Mouse (Mus musculus) Patski (cell line): ENCODE measurements around the gene 1700025G04Rik. TPM values are rescaled to one million over a fixed set of nuclear protein-coding genes. Genes with fewer than 3 reads are reported as not detected.
A peak's percentile ranks its signal among the peaks of the same experiment; 100 is the strongest.

Experiments used
- ATAC-seq: fragments of 100-300 bp; one replicate; pipeline ENCODE4 v1.8.0; 2021
- CTCF ChIA-PET: fragments of 350-600 bp; sonication (Branson Sonifier 250); formaldehyde crosslinking; loops from one replicate; lab custom pipeline; 2022; ENCODE audit warnings: inconsistent platforms; lab: Charles Lee
- POLR2A ChIA-PET: fragments of 350-600 bp; sonication (Branson Sonifier 250); formaldehyde crosslinking; loops from one replicate; lab custom pipeline; 2022; ENCODE audit warnings: antibody characterized with exemption, inconsistent platforms; lab: Charles Lee
- DNase-seq: peaks from one replicate; pipeline ENCODE4 v3.0.0-alpha.2; 2011; ENCODE audit warnings: low read depth, low spot score
- H3K27me3 ChIP-seq: fragments of 371-371 bp; one replicate; pipeline ENCODE4 v1.5.1; 2021
- CTCF ChIP-seq: fragments of 100-300 bp; IDR thresholded peaks from one replicate; pipeline ENCODE4 v1.5.1; 2021
- in situ Hi-C: fragments of 300-500 bp; cut with MboI; formaldehyde crosslinking; loops from 3 replicates; pipeline ENCODE4 v1.11.1; 2018; ENCODE audit warnings: low pct_unique_long_range_greater_than_20kb, mixed read lengths
- polyA plus RNA-seq: library from polyadenylated mRNA; unstranded; gene quantifications from one replicate; pipeline ENCODE4 v1.2.3, GENCODE M21; 2021

The 1700025G04Rik gene
- polyA plus RNA-seq = 56.7 TPM

GRCm38 (mm10) chr1:152090018-152090553 lies at the start of gene 1700025G04Rik:
1700025G04Rik (minus strand) TSS chr1:152090125.
- ChIA-PET POLR2A (interaction anchor here (0.7 kb wide), 1 partner anchor 60 kb away, joined by 3 read pairs; no protein-coding TSS in a partner anchor), CTCF (no interaction called here)
- H3K27me3 ChIP-seq = no peaks in the 10 kb centered on the region
- peak; percentile 86 for ATAC-seq
- in situ Hi-C loops = no loop called here
- no peak for DNase-seq
- TF ChIP-seq CTCF = no peak

- DNase-seq (no peak), ATAC-seq (no peak)
- POLR2A ChIA-PET = no interaction called here
- H3K27me3 ChIP-seq = no peaks in the 10 kb centered on the region
- no peak for TF ChIP-seq CTCF
- in situ Hi-C loops = no loop called here
- CTCF ChIA-PET = interaction anchor here (1.0 to 1.3 kb wide), 2 partner anchors 10 to 11 kb away, joined by 3 read pairs; no protein-coding TSS in a partner anchor
These were observed 49.6 kb upstream of the 1700025G04Rik start for GRCm38 (mm10) chr1:152139496-152139895.

GRCm38 (mm10) chr1:152130029-152130727 lies 40.3 kb upstream of the 1700025G04Rik start:
- ChIA-PET CTCF (interaction anchor here (0.9 to 1.1 kb wide), 2 partner anchors 10 to 23 kb away, joined by 3 to 4 read pairs; no protein-coding TSS in a partner anchor), POLR2A (interaction anchor here (0.6 to 1.5 kb wide), 2 partner anchors 14 to 19 kb away, joined by 3 read pairs; no protein-coding TSS in a partner anchor)
- DNase-seq = peak; percentile 25
- no peak for TF ChIP-seq CTCF
- ATAC-seq = no peak
- in situ Hi-C loops = no loop called here
- no peaks in the 10 kb centered on the region for H3K27me3 ChIP-seq

- no peak for ATAC-seq
- H3K27me3 ChIP-seq = no peaks in the 10 kb centered on the region
- POLR2A ChIA-PET = no interaction called here
- in situ Hi-C loops = no loop called here
- CTCF ChIA-PET = no interaction called here
- DNase-seq = no peak
- TF ChIP-seq CTCF = peak; percentile 14
These were observed 35.5 kb upstream of the 1700025G04Rik start for GRCm38 (mm10) chr1:152125451-152125850.

GRCm38 (mm10) chr1:152110123-152110522 lies 20.2 kb upstream of the 1700025G04Rik start:
- CTCF ChIA-PET = no interaction called here
- no peak for TF ChIP-seq CTCF
- DNase-seq = no peak
- H3K27me3 ChIP-seq = no peaks in the 10 kb centered on the region
- POLR2A ChIA-PET = no interaction called here
- no peak for ATAC-seq
- in situ Hi-C loops = no loop called here

- no peaks in the 10 kb centered on the region for H3K27me3 ChIP-seq
- in situ Hi-C loops = no loop called here
- TF ChIP-seq CTCF = no peak
- CTCF ChIA-PET = interaction anchor here (0.8 kb wide), 1 partner anchor 70 kb away, joined by 3 read pairs; no protein-coding TSS in a partner anchor
- POLR2A ChIA-PET = interaction anchor here (1.0 kb wide), 1 partner anchor 10 kb away, joined by 3 read pairs; no protein-coding TSS in a partner anchor
- DNase-seq = no peak
- peak; percentile 69 for ATAC-seq
These were observed 16.2 kb upstream of the 1700025G04Rik start for GRCm38 (mm10) chr1:152106136-152106535.

- in situ Hi-C loops = no loop called here
- ChIA-PET POLR2A (no interaction called here), CTCF (interaction anchor here (0.8 to 1.2 kb wide), 2 partner anchors 11 to 51 kb away, joined by 3 to 4 read pairs; no protein-coding TSS in a partner anchor)
- DNase-seq = no peak
- TF ChIP-seq CTCF = no peak
- H3K27me3 ChIP-seq = no peaks in the 10 kb centered on the region
- ATAC-seq = no peak
These were observed 15.3 kb upstream of the 1700025G04Rik start for GRCm38 (mm10) chr1:152105246-152105645.

GRCm38 (mm10) chr1:152101746-152102145 lies 11.8 kb upstream of the 1700025G04Rik start:
- in situ Hi-C loops = no loop called here
- POLR2A ChIA-PET = no interaction called here
- CTCF ChIA-PET = no interaction called here
- DNase-seq = no peak
- no peak for TF ChIP-seq CTCF
- no peaks in the 10 kb centered on the region for H3K27me3 ChIP-seq
- no peak for ATAC-seq

- ATAC-seq (no peak), DNase-seq (no peak)
- in situ Hi-C loops = no loop called here
- ChIA-PET POLR2A (no interaction called here), CTCF (no interaction called here)
- no peak for TF ChIP-seq CTCF
- no peaks in the 10 kb centered on the region for H3K27me3 ChIP-seq
These were observed 6.1 kb upstream of the 1700025G04Rik start for GRCm38 (mm10) chr1:152096045-152096444.

- CTCF ChIA-PET = interaction anchor here (1.2 to 1.5 kb wide), 2 partner anchors 10 to 12 kb away, joined by 3 read pairs; no protein-coding TSS in a partner anchor
- no peak for TF ChIP-seq CTCF
- POLR2A ChIA-PET = interaction anchor here (0.8 kb wide), 1 partner anchor 14 kb away, joined by 5 read pairs; no protein-coding TSS in a partner anchor
- DNase-seq = no peak
- peak; percentile 8 for ATAC-seq
- H3K27me3 ChIP-seq = no peaks in the 10 kb centered on the region
- in situ Hi-C loops = no loop called here
These were observed 930 bp upstream of the 1700025G04Rik start for GRCm38 (mm10) chr1:152090564-152091545.
